Mouse (Mus musculus): ENCODE measurements around the gene Grm8. TPM values are rescaled to one million over a fixed set of nuclear protein-coding genes. Genes with fewer than 3 reads are reported as not detected.

The Grm8 gene
- polyA plus RNA-seq, 1 experiment from 2014 or later, result 3.4 TPM

GRCm38 (mm10) chr6:28007001-28007400, 128.0 kb downstream of the Grm8 start:
- H3K36me3 ChIP-seq, result no peaks in the 10 kb centered on the region
- no peaks in the 10 kb centered on the region for H3K9me3 ChIP-seq
- no peak overlapping the region for H3K27ac ChIP-seq
- no peaks in the 10 kb centered on the region for H3K27me3 ChIP-seq (replicated peaks)
- H3K4me1 ChIP-seq (replicated peaks), result no peaks in the 10 kb centered on the region
- ATAC-seq, result no peak
- H3K4me2 ChIP-seq (replicated peaks), result no peak overlapping the region
- H3K4me3 ChIP-seq (replicated peaks), result no peak overlapping the region
- H3K9ac ChIP-seq, result no peak overlapping the region
- WGBS, result 86% methylated on average over 3 of the region's 3 CpGs

DNA sequence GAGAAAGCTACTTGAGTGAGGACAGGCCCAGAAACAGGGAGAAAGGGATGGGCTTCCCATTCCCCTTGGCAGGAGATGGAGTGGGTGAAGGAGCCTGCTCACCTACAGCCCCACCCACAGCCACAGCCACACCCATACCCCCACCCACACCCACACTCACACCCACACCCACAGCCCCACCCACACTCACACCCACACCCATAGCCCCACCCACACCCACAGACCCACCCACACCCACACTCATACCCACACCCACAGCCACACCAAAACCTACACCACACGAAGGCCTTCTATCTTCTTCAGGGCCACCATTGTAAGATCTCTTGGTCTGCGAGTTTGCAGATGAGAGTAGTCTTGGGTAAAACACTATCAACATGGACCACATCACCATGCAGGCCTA, 137.7 kb downstream of the Grm8 start:
- no peak for ATAC-seq
- Histone ChIP-seq H3K4me3 (replicated peaks) (no peak overlapping the region), H3K36me3 (no peaks in the 10 kb centered on the region), H3K4me1 (replicated peaks) (no peaks in the 10 kb centered on the region), H3K4me2 (replicated peaks) (no peak overlapping the region), H3K27me3 (replicated peaks) (no peaks in the 10 kb centered on the region), H3K9me3 (no peaks in the 10 kb centered on the region), H3K9ac (no peak overlapping the region), H3K27ac (no peak overlapping the region)
- WGBS, result 85% methylated on average over 2 of the region's 2 CpGs

- H3K4me1 ChIP-seq (replicated peaks), result no peaks in the 10 kb centered on the region
- H3K36me3 ChIP-seq, result no peaks in the 10 kb centered on the region
- H3K27ac ChIP-seq, result no peak overlapping the region
- H3K27me3 ChIP-seq (replicated peaks), result no peaks in the 10 kb centered on the region
- 79% methylated on average over 4 of the region's 4 CpGs for WGBS
- no peak overlapping the region for H3K4me3 ChIP-seq (replicated peaks)
- no peak overlapping the region for H3K4me2 ChIP-seq (replicated peaks)
- ATAC-seq, result no peak
- no peaks in the 10 kb centered on the region for H3K9me3 ChIP-seq
- H3K9ac ChIP-seq, result no peak overlapping the region
Observed at GRCm38 (mm10) chr6:27991241-27991640, 143.7 kb downstream of the Grm8 start.

GRCm38 (mm10) chr6:27982598-27982997, 152.4 kb downstream of the Grm8 start:
- Histone ChIP-seq H3K9ac (no peak overlapping the region), H3K36me3 (no peaks in the 10 kb centered on the region), H3K27ac (no peak overlapping the region), H3K4me1 (replicated peaks) (no peaks in the 10 kb centered on the region), H3K9me3 (no peaks in the 10 kb centered on the region), H3K27me3 (replicated peaks) (no peaks in the 10 kb centered on the region), H3K4me3 (replicated peaks) (no peak overlapping the region), H3K4me2 (replicated peaks) (no peak overlapping the region)
- 89% methylated on average over 3 of the region's 3 CpGs for WGBS
- no peak for ATAC-seq

GRCm38 (mm10) chr6:27982021-27982420, 153.0 kb downstream of the Grm8 start:
- no peak overlapping the region for H3K27ac ChIP-seq
- H3K9ac ChIP-seq, result no peak overlapping the region
- no peak overlapping the region for H3K4me2 ChIP-seq (replicated peaks)
- no peak for ATAC-seq
- WGBS, result 21% methylated on average over 1 of the region's 1 CpGs
- H3K9me3 ChIP-seq, result no peaks in the 10 kb centered on the region
- no peaks in the 10 kb centered on the region for H3K36me3 ChIP-seq
- no peaks in the 10 kb centered on the region for H3K4me1 ChIP-seq (replicated peaks)
- no peaks in the 10 kb centered on the region for H3K27me3 ChIP-seq (replicated peaks)
- H3K4me3 ChIP-seq (replicated peaks), result no peak overlapping the region

- Histone ChIP-seq H3K9me3 (no peaks in the 10 kb centered on the region), H3K4me1 (replicated peaks) (no peaks in the 10 kb centered on the region), H3K4me2 (replicated peaks) (no peak overlapping the region), H3K4me3 (replicated peaks) (no peak overlapping the region), H3K9ac (no peak overlapping the region), H3K36me3 (no peaks in the 10 kb centered on the region), H3K27ac (no peak overlapping the region; the same call in 1 of the 2 replicates), H3K27me3 (replicated peaks) (no peaks in the 10 kb centered on the region)
- no peak for ATAC-seq
- WGBS, result 87% methylated on average over 5 of the region's 5 CpGs
Observed at GRCm38 (mm10) chr6:27977361-27977760, 157.6 kb downstream of the Grm8 start.

- H3K9ac ChIP-seq, result no peak overlapping the region
- H3K36me3 ChIP-seq, result no peaks in the 10 kb centered on the region
- no peaks in the 10 kb centered on the region for H3K4me1 ChIP-seq (replicated peaks)
- ATAC-seq, result no peak
- WGBS, result 95% methylated on average over 2 of the region's 2 CpGs
- H3K27ac ChIP-seq, result no peak overlapping the region
- no peak overlapping the region for H3K4me2 ChIP-seq (replicated peaks)
- no peak overlapping the region for H3K4me3 ChIP-seq (replicated peaks)
- H3K9me3 ChIP-seq, result no peaks in the 10 kb centered on the region
- no peaks in the 10 kb centered on the region for H3K27me3 ChIP-seq (replicated peaks)
Observed at GRCm38 (mm10) chr6:27968859-27969258, 166.1 kb downstream of the Grm8 start.

DNA sequence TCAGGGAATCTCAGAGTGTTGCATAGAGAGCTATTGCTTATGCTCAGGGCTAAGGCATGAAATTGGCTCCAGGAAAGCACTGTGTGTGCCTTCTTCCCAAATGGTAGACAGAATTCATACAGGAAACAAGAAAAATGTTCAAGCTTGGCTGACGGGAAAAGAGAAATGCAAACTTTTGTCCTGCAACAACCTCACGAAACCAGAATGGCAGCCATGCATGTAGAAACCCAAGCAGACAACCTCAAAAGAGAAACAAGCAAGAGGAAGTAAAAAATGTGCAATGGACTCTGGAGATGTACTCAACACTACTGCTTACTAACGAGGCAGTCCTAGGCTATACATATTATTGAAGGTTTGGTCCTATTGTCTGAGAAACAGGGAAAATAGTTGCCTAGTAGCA, 167.9 kb downstream of the Grm8 start:
- WGBS, result 92% methylated on average over 3 of the region's 3 CpGs
- no peaks in the 10 kb centered on the region for H3K9me3 ChIP-seq
- H3K9ac ChIP-seq, result no peak overlapping the region
- no peaks in the 10 kb centered on the region for H3K4me1 ChIP-seq (replicated peaks)
- H3K4me2 ChIP-seq (replicated peaks), result no peak overlapping the region
- no peak for ATAC-seq
- no peaks in the 10 kb centered on the region for H3K27me3 ChIP-seq (replicated peaks)
- no peak overlapping the region for H3K27ac ChIP-seq
- no peaks in the 10 kb centered on the region for H3K36me3 ChIP-seq
- no peak overlapping the region for H3K4me3 ChIP-seq (replicated peaks)

DNA sequence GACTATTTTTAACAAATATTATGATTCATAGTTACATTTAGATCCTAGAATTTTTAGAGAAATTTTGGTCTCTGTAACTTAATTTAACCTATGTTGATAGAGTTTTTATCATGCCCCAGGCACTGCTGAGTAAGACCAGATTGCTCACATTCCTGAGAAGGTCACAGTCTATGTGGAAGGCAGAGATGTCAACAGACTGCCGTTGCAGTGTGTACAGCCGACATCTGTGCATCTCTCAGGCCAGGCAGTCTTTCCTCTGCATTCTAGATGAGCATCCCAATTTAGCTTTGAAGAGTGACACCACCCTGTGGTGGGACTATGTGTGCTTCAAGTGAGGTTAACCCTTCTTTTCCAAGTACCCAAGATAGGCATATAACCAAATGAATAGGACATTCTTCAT, 169.7 kb downstream of the Grm8 start:
- H3K4me1 ChIP-seq (replicated peaks), result no peaks in the 10 kb centered on the region
- H3K27ac ChIP-seq, result no peak overlapping the region
- no peaks in the 10 kb centered on the region for H3K9me3 ChIP-seq
- no peaks in the 10 kb centered on the region for H3K36me3 ChIP-seq
- H3K4me2 ChIP-seq (replicated peaks), result no peak overlapping the region
- no peak overlapping the region for H3K9ac ChIP-seq
- H3K27me3 ChIP-seq (replicated peaks), result no peaks in the 10 kb centered on the region
- no peak for ATAC-seq
- 14% methylated on average over 2 of the region's 2 CpGs for WGBS
- H3K4me3 ChIP-seq (replicated peaks), result no peak overlapping the region

DNA sequence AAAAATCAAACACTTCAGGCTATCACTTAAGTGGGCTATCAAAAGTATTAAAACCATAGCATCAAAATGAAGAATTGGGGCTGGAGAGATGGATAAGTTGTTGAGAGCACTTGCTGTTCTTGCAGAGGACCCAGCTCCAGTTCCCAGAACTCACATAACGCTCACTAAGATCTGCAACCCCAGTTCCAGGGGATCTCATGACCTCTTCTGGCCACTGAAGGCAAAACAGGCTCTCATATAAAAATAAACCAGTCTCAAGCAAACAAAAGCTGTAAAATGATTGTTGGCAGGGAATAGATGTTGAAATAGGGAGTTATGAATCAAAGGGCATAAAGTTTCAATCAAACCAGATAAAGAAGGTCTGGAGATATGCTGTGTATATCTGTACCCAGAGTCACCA, 171.1 kb downstream of the Grm8 start:
- Histone ChIP-seq H3K9ac (no peak overlapping the region), H3K4me1 (replicated peaks) (no peaks in the 10 kb centered on the region), H3K27me3 (replicated peaks) (no peaks in the 10 kb centered on the region), H3K4me3 (replicated peaks) (no peak overlapping the region), H3K4me2 (replicated peaks) (no peak overlapping the region), H3K36me3 (no peaks in the 10 kb centered on the region), H3K27ac (no peak overlapping the region), H3K9me3 (no peaks in the 10 kb centered on the region)
- ATAC-seq, result no peak
- WGBS, result 78% methylated on average over 1 of the region's 1 CpGs

DNA sequence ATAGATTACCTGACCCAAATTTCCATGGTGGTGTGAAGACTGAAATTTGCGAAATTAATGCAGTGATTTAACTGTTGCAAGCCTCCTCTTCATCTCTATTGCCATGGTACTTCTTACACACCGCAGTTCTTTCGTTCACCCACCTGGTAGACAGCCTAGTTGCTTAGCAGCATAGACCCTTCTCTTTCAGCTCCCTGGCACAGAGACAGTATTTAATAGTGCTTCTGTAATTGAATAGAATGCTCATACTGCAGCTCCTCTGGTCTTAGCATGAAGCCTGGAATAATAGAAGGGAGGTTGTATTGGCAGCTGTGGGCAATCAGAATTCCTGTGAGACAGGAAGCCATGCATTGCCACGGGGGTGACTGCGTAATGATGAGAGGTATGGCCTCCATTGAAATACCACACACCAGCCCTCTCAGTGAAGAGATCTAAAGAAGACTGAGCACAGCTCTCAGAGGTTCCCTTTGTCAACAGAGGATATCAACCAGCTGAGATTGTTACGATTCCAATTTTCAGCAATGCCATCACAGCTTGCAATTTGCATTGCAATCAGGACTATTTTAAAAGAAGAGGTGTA, 178.6 kb downstream of the Grm8 start:
- no peak overlapping the region for H3K4me2 ChIP-seq (replicated peaks)
- no peaks in the 10 kb centered on the region for H3K9me3 ChIP-seq
- H3K27me3 ChIP-seq (replicated peaks), result no peaks in the 10 kb centered on the region
- no peak for ATAC-seq
- no peaks in the 10 kb centered on the region for H3K4me1 ChIP-seq (replicated peaks)
- H3K9ac ChIP-seq, result no peak overlapping the region
- no peak overlapping the region for H3K4me3 ChIP-seq (replicated peaks)
- H3K36me3 ChIP-seq, result no peaks in the 10 kb centered on the region
- 83% methylated on average over 6 of the region's 6 CpGs for WGBS
- no peak overlapping the region for H3K27ac ChIP-seq

GRCm38 (mm10) chr6:27951433-27951832, 183.5 kb downstream of the Grm8 start:
- H3K9ac ChIP-seq, result no peak overlapping the region
- no peak overlapping the region for H3K4me2 ChIP-seq (replicated peaks)
- no peak for ATAC-seq
- 86% methylated on average over 5 of the region's 5 CpGs for WGBS
- no peaks in the 10 kb centered on the region for H3K4me1 ChIP-seq (replicated peaks)
- H3K27ac ChIP-seq, result no peak overlapping the region
- no peaks in the 10 kb centered on the region for H3K27me3 ChIP-seq (replicated peaks)
- H3K36me3 ChIP-seq, result no peaks in the 10 kb centered on the region
- H3K4me3 ChIP-seq (replicated peaks), result no peak overlapping the region
- H3K9me3 ChIP-seq, result no peaks in the 10 kb centered on the region

DNA sequence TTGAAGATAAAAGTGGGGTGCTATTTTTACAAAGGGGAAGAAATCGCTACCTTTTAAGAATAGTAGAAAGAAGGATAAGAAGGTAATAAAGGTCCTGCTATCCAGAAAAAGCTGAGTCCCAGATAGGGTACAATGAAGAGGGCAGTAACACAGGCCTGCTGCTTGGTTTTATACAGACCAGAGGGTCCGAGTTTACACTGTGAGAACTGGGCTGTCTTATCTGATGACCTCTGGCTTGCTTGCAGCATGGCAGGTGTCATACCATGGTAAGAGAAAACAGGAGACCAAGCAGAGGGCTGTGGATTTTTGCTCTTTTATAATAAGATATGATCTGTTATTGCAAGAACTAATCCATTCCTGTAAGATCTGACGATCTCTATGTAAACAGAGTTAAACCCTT, 206.9 kb downstream of the Grm8 start:
- Histone ChIP-seq H3K27me3 (replicated peaks) (no peaks in the 10 kb centered on the region), H3K4me3 (replicated peaks) (no peak overlapping the region), H3K9ac (no peak overlapping the region), H3K27ac (no peak overlapping the region), H3K4me2 (replicated peaks) (no peak overlapping the region), H3K36me3 (no peaks in the 10 kb centered on the region), H3K4me1 (replicated peaks) (no peaks in the 10 kb centered on the region), H3K9me3 (no peaks in the 10 kb centered on the region)
- 22% methylated on average over 3 of the region's 3 CpGs for WGBS
- no peak for ATAC-seq
